Mouse (Mus musculus): ENCODE measurements around the gene Tfg.

Tfg gene

DNA sequence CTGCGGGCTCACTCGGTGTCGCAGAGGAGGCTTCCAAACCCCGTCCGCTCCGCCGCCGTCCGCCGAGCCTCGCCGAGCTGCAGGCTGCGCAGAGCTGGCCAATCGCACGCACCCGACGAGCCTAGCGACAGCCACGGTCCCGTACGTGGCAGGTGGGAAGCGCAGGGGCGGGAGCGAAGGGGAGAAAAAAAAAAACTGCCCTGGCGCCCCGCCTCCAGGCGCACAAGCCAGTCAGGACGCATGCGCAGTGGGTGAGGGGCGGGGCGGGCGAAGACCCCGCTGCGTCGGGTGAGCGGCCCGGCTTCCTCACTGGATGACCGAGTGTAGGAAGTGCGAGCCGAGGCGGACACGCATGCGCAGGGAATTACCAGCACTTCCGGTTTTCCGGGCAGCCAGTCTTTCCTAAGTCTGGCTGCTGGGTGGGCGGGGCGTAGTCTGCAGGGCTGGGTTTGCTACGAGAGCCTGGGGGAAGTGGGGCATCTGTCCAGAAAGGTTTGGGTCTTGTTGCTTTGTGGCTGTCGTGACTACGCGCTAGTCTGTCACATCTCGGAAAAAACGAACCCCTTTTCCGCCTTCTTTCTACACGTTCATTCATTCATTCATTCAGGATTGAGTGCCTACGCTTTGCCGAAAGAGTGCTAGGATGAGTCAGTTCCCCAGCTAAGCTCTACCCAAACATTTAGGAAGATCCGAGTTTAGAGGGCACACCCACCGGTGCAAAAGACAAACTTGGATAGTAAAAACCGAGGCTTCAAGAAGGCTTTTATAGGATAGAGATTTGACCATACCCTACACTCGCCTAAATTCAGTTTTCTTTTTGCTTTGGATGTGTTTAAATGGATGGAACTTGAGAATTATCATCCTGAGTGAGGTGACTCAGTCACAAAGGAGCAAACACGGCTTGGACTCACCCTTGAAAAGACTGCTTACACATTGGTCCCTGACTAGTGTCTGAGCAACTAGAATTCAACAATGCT, at the start of gene Tfg:
Tfg (minus strand) TSS at position 227 of the 977 bp plus-strand sequence.
- peak; percentile 100 for DNase-seq

DNA sequence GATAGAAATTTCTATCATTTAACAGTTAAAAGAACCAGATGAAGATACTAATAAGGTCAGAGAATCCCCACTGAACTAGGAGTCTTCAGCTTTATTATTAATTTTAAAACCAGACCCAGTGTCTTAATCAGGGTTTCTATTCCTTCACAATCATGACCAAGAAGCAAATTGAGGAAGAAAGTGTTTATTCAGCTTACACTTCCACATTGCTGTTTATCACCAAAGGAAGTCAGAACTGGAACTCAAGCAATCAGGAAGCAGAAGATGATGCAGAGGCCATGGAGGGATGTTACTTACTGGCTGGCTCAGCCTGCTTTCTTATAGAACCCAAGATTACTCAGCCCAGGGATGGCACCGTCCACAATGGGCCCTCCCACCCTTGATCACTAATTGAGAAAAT, 11.8 kb upstream of the Tfg start:
- DNase-seq: no peak

DNA sequence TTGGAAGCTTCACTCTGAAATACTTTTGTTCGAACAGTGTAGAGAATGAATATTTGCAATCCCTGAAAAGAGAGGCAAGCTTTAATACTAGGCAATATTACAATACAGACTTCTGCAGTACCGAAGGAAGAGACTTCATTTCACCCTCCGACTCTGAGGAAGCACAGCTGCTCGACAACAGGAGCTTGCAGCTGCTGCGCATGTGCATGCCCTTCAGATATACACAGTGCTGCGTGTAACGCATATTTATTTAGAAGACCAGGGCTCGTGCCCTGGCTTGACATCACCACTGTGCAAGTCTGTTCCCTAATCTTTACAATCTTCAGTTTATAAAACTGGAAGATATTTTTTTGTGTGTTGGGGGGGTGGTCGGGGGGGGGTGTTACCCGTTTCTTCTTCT, 7.7 kb upstream of the Tfg start:
- DNase-seq: peak; percentile 24

DNA sequence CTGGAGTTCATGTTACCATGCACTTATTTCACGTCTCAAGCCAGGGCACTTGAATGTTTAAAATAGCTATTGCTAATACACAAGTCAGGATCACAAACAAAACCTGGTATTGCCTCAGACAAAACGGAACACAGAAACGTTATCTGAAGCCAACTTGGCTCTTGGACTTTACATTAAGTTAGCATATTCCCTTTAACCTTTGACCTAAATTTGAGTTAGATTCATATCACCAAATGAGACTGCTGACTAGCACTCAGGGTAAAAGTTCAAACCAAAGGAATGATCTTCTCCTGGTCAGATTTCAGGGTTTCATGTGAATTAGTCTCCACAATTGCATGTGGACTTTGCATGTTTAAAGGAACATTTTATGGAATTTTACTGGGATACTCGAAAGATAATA, 5.1 kb upstream of the Tfg start:
- no peak for DNase-seq

DNA sequence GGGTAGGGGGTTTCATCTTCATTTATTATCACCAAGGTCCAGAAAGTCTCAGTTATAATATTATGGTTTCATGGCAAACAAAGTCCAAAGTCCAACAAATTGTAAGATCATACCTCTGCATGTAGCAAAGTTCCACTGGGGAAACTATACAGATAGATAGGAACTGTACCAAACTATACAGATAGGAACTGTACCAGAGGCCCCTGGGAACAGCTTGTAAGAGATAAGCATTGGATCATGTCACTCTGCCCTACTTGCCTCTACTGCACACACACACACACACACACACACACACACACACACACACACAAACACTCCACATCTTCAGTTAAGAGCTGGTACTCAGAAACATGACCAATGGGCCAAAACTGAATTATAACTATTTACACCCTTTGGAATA, 1.8 kb upstream of the Tfg start:
- no peak for DNase-seq

DNA sequence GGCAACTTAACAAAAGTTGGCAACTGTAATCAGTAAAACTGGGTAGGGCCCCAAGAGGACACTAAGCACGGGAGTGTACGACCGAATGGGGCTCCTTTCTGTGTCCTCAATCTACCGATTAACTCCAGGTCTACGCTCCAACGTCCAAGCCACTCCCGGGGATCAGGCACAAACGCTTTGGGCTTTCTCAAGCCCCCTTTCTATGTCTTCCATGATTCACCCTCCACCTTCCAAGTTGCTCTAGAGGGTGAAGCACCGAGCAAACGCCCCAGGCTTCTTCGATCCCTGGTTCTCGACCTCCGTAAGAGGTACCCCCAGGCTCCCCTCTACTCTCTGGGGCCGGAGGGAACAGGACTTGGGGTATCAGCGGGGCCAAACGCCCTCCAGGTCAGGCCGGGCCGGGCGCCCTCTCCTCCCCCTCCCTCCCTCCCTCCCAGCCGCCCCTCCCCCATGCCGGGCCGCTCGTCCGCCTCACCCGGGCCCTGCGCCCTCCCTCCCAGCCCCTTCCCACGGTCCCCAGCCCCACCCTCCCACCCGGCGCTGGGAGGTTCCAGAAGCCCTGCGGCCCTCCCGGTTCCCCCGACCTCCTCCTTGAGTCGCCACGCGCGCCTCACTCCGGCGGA, 582 bp downstream of the Tfg start:
- peak; percentile 27 for DNase-seq

DNA sequence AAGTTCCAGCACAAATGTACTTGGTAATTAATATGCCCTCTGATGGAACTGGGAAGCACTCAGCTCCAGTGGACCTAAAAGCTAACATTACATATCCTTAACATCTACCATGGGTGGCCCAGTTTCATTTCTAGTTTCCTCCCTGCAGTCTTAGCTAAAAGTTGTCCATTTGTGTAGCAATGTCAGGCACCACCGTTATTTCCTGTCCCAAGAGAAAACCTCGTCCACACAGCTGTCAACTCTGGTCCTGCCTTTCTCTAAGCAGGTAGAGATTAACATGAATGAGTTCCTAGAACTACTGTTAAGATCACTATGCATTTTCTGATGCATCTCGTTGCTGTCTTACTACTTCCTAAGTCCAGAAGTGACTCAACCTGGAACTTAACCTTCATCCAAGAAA, 1.6 kb downstream of the Tfg start:
- DNase-seq: no peak

DNA sequence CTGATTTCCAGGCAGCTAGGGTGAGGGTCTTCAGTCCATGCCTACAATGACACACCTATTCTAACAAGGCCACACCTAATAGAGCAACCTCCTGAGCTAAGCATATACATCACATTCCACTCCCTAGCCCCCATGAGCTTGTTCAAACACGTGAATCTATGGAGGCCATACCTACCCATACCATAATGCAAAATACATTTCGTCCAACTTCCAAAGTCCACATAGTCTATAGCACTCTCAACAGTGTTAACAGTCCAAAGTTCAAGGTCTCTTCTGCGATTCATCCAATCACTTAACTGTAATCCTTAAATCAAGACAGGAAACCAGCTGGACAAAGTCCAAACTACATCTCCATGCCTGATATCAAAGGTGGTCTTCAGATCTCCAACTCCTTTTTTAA, 7.2 kb downstream of the Tfg start:
- DNase-seq: no peak

DNA sequence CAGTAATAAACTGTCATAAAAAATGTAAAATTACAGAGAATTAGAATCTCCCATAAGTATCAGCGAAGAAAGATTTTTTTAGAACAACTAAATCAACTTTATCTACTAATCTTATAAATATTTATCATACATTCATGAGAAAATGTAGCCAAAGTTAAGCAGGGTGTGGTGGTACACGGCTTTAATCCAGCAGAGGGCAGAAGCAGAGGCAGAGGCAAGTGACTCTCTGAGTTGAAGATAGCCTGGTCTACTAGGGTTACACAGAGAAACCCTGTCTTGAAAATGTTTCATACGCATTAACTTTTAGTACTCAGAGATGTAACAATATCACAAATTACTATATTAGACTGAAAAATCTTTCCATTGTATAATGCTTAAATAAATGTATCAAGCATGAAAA, 11.5 kb downstream of the Tfg start:
- no peak for DNase-seq

DNA sequence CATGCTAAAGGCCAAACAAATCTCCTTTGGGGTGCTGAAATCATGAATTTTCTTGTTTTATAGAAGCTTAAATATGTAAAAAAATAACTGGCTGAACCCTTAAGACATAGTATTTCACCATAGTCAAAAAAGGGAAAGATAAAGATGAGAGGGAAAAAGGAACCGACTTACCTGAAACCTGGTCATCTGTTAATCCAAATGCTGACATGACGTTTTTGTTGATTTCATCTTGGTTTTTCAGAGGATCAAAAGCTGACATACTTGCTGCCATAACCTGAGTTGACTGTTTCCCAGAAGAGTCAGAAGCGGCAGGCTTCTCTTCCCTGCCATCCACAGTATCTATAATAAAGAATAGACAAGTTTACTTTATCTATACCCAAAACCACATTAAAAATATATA, 16.4 kb downstream of the Tfg start:
- DNase-seq: no peak

DNA sequence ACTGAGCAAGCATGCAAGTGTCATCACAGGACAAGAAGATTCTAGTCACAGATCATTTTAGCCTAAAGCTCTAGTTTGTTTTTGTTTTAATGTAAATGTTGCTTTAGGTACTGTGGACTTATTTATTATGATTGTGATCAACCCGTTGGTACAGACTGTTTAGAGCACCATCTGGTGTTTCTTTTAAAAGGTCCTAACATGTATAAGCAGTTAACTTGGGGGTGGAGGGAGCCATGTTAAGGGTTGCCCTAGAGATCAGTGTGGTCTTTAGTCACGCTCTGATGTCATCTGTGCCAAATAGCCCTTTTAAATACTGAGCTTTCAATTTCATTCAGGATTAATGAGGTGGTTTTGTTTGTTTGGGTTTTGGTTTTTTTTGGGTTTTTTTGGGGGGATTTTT, 20.8 kb downstream of the Tfg start:
- DNase-seq: no peak

DNA sequence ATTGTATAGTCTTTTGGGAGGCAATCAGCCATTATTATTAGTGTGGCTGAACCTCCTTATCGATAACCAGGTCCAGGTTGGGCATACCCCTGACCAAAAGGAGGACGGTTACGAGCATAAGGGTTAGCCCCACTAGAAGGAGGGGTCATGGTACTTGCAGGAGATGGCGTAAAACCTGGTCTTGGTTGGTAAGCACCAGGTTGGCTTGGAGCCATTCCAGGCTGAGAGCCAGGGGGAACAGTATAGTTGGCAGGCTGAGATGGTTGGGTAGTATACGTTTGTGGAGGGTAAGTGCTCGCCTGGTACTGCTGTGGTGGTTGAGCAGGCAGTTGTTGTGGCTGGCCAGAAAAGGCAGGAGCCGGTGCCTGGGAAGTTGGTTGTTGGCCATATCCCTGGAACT, 26.5 kb downstream of the Tfg start:
- no peak for DNase-seq

DNA sequence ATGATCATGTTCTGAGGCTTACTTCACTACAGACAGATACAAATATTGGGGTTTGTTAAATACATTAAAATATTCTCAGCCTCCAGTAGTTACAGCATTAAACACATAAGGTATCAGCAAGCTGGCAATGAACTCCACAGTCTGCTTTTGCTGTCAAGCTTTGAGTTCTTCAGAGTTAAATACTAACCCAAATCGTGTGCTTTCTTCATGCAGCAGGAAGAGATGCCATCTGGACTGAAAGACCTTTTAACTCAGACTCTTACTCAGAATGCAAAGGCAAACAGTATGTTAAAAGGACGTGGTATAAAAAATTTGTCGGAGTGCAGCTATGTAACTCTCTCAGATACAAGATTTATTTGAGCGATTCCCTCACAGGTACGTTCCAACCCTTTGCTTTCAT, 30.5 kb downstream of the Tfg start:
- DNase-seq: no peak

DNA sequence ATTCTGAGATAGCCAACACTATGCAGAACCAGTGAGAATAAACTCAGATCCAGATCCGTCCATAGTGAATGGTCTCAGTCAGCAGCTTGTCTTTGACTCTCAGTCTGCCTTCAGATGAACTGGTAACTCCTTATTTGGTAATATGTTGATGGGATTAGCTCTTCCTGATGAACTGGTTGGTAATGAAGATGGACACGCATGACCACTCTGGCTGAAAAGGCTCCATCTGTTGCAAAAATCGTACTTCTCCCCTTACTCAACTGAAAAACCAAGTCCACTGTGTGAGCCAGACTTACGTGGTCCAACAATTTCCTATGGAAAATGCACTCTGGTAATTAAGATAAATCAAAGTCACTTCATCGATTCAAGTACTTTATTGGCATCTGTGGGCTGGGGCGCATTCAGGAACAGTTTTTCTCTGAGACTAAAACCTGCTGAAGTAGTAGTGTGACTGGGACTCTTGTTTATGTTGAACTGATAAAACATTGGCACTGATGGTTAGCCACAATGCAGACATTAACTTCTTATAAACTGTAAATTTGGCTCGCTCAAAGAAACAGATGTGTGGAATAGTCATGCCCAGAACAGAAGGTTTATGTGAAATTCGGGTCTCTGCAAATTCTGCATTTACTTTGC, 36.1 kb downstream of the Tfg start:
- DNase-seq: no peak

DNA sequence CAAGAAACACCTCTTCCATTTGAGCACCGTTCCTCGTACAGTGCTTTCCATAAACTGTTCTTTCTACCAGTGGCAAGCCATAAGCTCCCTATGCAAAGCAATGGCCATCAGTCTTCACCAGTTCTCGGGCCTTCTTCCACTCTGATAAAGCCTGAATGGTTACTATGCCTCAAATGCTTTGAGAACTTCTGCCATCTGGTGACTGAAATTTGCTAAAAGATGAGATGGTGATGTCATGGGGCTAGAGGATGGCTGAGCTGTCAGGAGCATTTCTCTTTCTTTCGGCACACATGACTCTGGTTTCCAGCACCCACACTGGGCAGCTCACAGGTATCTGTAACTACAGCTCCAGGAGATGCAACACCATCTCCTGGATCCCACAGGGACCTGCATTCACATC, 40.1 kb downstream of the Tfg start:
- DNase-seq: peak; percentile 62

DNA sequence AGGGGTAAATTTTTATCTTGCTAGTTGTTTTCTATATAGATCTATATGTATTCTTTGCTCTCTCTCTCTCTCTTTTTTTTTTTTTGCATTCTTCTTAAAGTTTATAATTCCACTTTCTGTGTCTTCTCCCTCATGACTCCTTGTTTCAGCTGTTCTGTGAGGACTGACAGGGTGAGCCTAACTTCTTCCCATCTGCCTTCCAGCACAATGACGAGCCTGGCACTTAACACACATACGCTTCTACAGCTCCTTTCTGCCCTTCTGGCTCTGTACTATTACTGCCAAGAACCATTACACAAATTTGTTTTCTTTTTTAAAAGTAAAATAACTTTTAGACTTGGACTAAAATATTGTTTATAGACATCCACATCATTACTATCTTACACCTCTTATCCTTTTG, 43.8 kb downstream of the Tfg start:
- no peak for DNase-seq

DNA sequence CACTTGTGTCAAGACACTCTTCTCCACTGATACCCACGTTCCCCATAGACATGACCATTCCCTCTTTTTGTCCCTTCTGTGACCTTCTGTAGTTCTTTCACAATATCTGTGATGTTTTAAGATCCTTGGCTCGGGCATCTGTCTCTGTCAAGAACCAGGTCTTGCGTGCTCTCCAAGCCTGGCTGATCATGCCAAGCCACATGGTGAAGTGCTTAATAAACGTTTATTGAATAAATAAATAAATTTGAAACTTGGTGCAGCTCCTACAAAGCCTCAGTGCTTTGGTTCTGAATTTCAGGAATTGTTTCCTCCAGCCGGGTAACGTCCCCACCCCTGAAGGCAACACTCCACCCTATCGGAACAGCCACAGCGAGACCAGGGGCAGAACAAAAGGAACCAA, 46.3 kb downstream of the Tfg start:
- DNase-seq: peak; percentile 25

DNA sequence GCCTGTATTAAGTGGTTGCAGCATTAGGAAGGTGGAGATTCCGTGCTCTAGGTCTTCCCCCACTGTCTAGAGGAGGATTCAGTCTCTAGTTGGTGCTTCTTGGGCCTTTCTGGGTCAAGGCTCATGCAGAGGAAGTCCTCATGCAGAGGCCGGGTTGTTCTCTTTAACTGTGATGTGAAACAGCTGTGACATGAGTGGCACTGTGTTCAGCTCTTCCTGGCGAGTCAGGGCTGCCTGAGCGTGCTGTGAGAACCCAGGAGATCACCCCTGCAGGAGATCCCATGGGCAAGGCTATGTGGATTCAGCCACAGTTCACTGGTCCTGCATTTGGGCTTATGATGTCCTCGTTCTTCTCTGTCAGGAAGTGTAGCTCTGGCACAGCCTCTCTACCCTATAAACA, 47.7 kb downstream of the Tfg start:
- DNase-seq: no peak

DNA sequence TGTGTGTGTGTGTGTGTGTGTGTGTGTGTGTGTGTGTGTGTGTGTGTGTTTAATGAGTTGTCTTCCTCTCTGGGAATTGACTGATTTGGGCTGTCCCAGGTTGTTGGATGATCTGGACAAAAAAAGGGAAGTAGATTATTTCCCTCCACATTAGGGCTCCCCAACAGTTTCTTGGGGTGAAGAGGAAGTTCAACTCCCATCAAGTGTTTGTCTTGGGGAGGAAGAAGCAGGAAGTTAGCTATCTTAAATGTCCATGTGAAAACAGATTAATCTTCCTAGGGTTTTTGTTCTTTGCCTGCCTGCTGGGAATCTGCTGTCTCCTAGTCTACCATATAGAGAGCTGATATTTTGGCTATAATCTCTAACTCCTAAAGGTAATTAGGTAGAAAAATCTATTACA, 58.4 kb downstream of the Tfg start:
- DNase-seq: no peak

DNA sequence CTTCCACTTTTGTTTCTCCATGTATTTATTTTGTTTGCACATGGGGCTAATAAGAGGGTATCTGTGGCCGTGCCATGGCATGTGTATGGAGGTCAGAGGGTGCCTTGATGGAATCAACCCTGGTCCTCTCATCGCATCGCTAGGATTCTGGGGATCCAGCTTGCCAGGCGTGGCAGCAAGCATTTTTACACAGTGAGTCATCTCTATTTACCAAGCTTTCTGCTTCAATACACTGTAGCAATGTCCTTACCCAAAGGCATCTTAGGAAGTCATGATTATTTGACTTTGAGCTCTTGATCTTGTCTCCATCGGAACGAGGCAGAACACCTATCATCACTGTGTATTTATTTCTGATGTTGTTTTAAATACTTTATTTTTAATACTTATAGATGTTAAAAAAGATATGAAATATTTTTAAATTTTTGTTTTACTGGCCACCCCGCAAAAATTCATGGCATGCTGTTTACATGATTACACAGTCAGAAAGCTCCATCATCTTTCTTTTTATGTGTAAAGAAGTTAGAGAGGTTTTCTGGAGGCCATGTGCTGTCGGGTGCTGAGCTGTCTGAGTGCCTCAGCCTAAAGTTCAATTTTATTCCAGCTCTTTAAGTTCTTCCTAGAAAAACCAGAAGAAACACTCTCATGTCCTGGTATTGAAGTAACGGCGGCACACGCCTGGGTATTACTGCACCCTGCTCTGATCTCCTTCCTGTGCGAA, 61.9 kb downstream of the Tfg start:
- DNase-seq: no peak

DNA sequence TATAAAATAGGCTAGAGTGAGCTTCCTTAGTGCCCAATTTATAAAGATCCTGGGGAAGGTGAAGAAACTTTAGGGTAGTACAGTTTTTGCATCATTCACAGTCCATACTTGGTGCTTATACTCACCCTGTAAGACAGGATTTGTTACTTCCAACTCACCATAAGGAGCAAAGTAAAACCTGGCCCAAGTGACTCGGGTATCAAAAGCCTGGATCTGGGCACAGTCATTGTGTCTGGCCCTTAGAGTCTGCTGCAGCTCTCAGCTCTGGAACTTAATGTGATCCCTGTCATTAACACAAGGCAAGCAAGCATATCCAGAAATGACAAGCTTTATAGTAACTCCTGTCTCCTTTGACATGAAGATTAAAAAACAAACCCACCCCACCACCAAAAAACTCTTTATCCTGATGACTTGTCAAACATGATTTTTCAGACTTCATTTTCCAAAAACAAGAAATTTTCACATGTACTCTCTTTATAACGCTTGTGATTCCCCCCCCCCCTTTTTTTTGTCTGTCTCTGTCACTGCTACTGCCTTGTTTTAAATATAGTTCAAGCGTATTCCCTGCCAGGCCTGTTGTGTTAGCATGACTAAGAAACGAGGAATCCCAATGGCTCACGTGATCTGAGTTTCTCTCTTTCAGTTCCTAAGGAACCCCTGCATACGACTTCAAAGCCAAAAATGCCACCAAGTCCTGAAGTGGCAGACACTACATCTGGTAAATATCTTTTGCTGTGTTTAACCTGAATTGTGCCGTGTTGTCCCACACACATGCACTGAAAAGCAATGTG, 70.7 kb downstream of the Tfg start:
- DNase-seq: no peak

DNA sequence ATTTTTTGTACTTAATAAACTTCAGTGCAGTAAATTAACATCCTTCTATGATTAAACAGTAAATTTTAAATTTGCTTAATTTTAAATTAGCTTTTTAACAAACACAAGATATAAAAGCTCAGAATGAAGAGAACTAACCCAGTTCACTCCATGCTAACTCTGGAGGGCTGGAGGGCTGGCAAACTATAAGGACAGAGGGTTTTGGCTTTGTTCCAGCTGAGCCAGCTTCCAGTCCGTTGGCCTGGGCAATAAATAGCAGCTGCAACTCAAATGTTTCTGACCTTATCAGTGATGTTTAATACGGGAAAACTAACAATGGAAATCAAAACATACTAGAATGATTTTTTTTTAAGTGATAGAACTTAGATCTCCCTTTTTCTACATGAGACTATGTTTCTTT, 72.0 kb downstream of the Tfg start:
- peak; percentile 6 for DNase-seq
